Mouse (Mus musculus): Measurements from ENCODE around the gene Impg1. TPM values are rescaled to one million over a fixed set of nuclear protein-coding genes. Genes with fewer than 3 reads are reported as not detected.

Gene Impg1
- polyA plus RNA-seq, 1 experiment = not detected

DNA sequence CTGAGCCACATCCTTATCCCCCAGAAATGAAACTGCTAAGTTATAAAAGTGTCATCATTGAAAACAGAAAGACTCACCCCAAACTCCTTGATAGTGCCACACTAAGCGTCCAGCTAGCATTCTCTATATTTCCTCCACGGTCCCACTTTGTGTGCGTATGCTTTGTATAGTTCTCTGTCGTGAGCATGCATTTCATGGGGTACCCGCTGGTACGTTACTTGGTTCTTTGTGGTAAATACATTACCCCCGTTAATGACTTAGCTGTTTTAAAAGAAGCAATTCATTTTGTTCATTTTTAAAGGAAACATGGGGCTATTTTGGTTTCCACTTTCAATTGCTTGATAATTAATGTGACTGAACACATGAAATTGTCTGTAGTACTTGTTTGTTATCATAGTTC is 178.4 kb downstream of the Impg1 start:
- H3K36me3 ChIP-seq (ENCODE audit: control insufficient read depth, insufficient read depth, low read length) = peaks cover 24% of the 10 kb centered on the region
- TF ChIP-seq CTCF (conservative IDR thresholded peaks at IDR 0.05; ENCODE audit: insufficient read depth, insufficient read length, low read depth, low read length) (no peak), POLR2A (IDR thresholded peaks at IDR 0.05; ENCODE audit: low read depth, low read length) (no peak)
- no peaks in the 10 kb centered on the region for H3K27me3 ChIP-seq (replicated peaks; ENCODE audit: control insufficient read depth, insufficient read depth, low read length)
- H3K4me3 ChIP-seq (ENCODE audit: insufficient read depth, low read depth, low read length) = no peak overlapping the region
- 93% methylated on average over 7 of the region's 7 CpGs for WGBS
- H3K27ac ChIP-seq (ENCODE audit: insufficient read depth, low read depth, low read length) = no peak overlapping the region
- DNase-seq = no peak
- no peaks in the 10 kb centered on the region for H3K4me1 ChIP-seq (ENCODE audit: control insufficient read depth, insufficient read depth, low read length)

DNA sequence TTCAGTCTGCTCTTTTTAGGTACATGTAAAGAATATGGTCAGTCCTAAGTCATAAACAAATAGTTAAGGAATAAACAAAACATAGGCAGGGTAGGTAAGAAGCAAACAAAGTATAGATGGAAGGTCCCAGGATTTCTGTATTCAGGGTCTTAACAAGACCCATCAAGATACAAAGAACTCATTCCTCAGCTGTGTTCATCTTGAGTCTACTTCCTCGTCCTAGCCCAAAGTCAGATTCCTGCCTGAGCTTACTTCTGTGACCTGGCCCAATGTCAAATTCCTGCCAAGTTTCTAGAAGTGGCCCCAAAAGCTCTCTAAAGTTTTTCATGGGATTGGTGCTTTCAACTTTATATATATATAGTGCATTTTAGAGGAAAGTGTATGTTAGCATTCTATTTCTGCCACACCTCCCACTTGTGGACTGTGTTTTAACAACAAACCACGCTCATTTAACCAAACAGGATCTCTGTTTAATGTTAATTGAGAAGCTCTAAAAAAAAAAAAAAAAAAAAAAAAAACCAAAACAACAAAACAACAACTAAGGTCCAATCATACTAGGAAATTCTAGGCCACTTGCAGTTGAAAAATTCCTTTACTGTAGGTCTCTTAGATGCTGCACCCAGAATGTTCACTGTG is 180.6 kb downstream of the Impg1 start:
- DNase-seq = no peak
- peaks cover 24% of the 10 kb centered on the region for H3K36me3 ChIP-seq (ENCODE audit: control insufficient read depth, insufficient read depth, low read length)
- WGBS = 88% methylated on average over 2 of the region's 2 CpGs

DNA sequence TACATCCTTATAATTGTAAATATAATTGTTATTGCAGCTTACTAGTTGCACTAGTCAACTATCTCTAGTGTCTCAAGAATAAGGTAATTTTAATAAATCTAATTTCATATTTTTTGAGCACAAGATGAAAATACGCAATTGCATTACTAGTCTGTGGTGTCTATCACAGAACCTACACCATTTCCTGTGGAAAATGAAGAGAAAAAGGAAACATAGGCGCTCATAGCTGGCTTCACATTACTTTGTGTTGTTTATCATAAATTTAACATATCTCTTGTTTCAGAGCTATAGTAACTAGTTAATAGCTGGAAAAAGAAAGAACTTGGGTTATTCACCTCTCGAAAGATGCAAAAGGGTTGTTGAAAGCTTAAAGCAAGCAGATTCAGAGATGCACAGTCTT is 182.9 kb downstream of the Impg1 start:
- no peak for DNase-seq
- Histone ChIP-seq H3K27ac (ENCODE audit: insufficient read depth, low read depth, low read length) (no peak overlapping the region), H3K4me3 (ENCODE audit: insufficient read depth, low read depth, low read length) (no peak overlapping the region), H3K27me3 (replicated peaks; ENCODE audit: control insufficient read depth, insufficient read depth, low read length) (no peaks in the 10 kb centered on the region; the same call in 1 of the 2 replicates), H3K36me3 (ENCODE audit: control insufficient read depth, insufficient read depth, low read length) (peaks cover 23% of the 10 kb centered on the region), H3K4me1 (ENCODE audit: control insufficient read depth, insufficient read depth, low read length) (no peaks in the 10 kb centered on the region)
- TF ChIP-seq POLR2A (IDR thresholded peaks at IDR 0.05; ENCODE audit: low read depth, low read length) (no peak), CTCF (conservative IDR thresholded peaks at IDR 0.05; ENCODE audit: insufficient read depth, insufficient read length, low read depth, low read length) (no peak)
- WGBS = 98% methylated on average over 3 of the region's 3 CpGs

More for the DNA sequence above, 180.6 kb downstream of the Impg1 start:
- H3K27me3 ChIP-seq (replicated peaks; ENCODE audit: control insufficient read depth, insufficient read depth, low read length) = no peaks in the 10 kb centered on the region; the same call in 1 of the 2 replicates
- H3K4me1 ChIP-seq (ENCODE audit: control insufficient read depth, insufficient read depth, low read length) = no peaks in the 10 kb centered on the region
- no peak overlapping the region for H3K4me3 ChIP-seq (ENCODE audit: insufficient read depth, low read depth, low read length)
- H3K27ac ChIP-seq (ENCODE audit: insufficient read depth, low read depth, low read length) = no peak overlapping the region
- TF ChIP-seq POLR2A (IDR thresholded peaks at IDR 0.05; ENCODE audit: low read depth, low read length) (no peak), CTCF (conservative IDR thresholded peaks at IDR 0.05; ENCODE audit: insufficient read depth, insufficient read length, low read depth, low read length) (no peak)

DNA sequence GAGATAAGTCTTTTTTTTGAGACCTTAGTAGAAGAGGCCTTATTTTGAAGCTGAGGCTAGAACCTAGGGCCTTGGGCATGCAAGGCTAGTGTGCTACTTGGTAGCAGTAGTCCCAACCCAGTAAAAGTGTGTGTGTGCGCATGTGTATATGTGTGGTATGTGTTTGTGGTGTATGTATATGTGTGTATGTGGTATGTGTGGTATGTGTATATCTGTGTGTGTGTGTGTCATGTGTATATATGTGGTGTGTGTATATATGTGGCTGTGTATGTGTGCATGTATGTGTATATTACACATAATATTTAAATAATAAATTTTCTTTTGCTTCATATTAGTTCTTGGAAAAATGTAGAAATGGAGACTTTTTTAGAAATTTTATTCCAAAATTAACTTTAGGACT is 184.6 kb downstream of the Impg1 start:
- no peak for TF ChIP-seq POLR2A (IDR thresholded peaks at IDR 0.05; ENCODE audit: low read depth, low read length)
- Histone ChIP-seq H3K27me3 (replicated peaks; ENCODE audit: control insufficient read depth, insufficient read depth, low read length) (no peaks in the 10 kb centered on the region; the same call in 1 of the 2 replicates), H3K4me1 (ENCODE audit: control insufficient read depth, insufficient read depth, low read length) (no peaks in the 10 kb centered on the region), H3K36me3 (ENCODE audit: control insufficient read depth, insufficient read depth, low read length) (peaks cover 18% of the 10 kb centered on the region), H3K27ac (ENCODE audit: insufficient read depth, low read depth, low read length) (no peak overlapping the region), H3K4me3 (ENCODE audit: insufficient read depth, low read depth, low read length) (no peak overlapping the region)
- no peak for DNase-seq
- 96% methylated on average over 1 of the region's 1 CpGs for whole genome bisulfite sequencing

DNA sequence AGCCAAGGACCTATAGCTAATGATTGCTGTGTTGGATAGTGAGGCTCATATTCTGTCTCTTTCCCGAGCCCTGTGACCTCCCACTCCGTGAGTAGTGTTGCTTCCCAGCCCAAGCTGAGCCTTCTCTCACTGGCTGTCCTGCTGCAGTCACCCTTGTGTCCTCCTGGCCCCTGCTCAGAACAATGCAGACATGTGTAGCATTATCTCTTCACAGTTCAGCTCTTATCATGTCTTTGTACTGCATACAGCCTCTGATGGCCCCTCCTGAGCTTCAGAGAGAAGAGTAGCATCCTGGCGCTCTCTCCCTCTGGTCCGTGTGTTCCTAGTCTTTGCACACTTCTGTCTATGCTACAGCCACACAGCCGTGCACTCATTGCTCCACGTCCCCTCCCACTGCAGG is 187.5 kb downstream of the Impg1 start:
- no peak overlapping the region for H3K27ac ChIP-seq (ENCODE audit: insufficient read depth, low read depth, low read length)
- no peak overlapping the region for H3K4me3 ChIP-seq (ENCODE audit: insufficient read depth, low read depth, low read length)
- no peaks in the 10 kb centered on the region for H3K4me1 ChIP-seq (ENCODE audit: control insufficient read depth, insufficient read depth, low read length)
- no peak for TF ChIP-seq POLR2A (IDR thresholded peaks at IDR 0.05; ENCODE audit: low read depth, low read length)
- TF ChIP-seq CTCF (conservative IDR thresholded peaks at IDR 0.05; ENCODE audit: insufficient read depth, insufficient read length, low read depth, low read length) = no peak
- WGBS = 87% methylated on average over 6 of the region's 6 CpGs
- no peaks in the 10 kb centered on the region; the same call in 1 of the 2 replicates for H3K27me3 ChIP-seq (replicated peaks; ENCODE audit: control insufficient read depth, insufficient read depth, low read length)
- DNase-seq = no peak
- peaks cover 13% of the 10 kb centered on the region for H3K36me3 ChIP-seq (ENCODE audit: control insufficient read depth, insufficient read depth, low read length)

DNA sequence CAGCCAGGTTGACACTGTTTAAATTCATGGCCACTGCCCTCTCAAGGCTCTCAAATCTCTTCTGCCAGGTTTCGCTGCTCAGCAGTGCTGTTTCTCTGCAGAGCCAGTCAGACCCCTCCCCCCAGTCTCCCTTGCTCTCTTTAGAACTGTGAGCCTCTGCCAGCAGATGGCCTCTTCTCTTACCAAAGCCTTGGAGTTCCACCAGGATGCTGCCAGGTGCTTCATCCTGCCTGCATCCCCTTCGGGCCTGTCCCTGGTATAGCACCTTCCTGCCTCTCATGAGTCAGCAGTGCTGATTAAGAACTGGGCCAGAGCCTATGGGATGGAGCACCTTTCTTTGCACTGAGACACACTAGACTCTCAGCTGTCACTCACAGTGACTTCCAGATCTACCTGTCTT is 188.1 kb downstream of the Impg1 start:
- DNase-seq = no peak
- Histone ChIP-seq H3K4me3 (ENCODE audit: insufficient read depth, low read depth, low read length) (no peak overlapping the region), H3K27me3 (replicated peaks; ENCODE audit: control insufficient read depth, insufficient read depth, low read length) (no peaks in the 10 kb centered on the region; the same call in 1 of the 2 replicates), H3K36me3 (ENCODE audit: control insufficient read depth, insufficient read depth, low read length) (peaks cover 15% of the 10 kb centered on the region), H3K27ac (ENCODE audit: insufficient read depth, low read depth, low read length) (no peak overlapping the region), H3K4me1 (ENCODE audit: control insufficient read depth, insufficient read depth, low read length) (no peaks in the 10 kb centered on the region)
- TF ChIP-seq POLR2A (IDR thresholded peaks at IDR 0.05; ENCODE audit: low read depth, low read length) (no peak), CTCF (conservative IDR thresholded peaks at IDR 0.05; ENCODE audit: insufficient read depth, insufficient read length, low read depth, low read length) (no peak)
- 67% methylated on average over 2 of the region's 2 CpGs for WGBS

DNA sequence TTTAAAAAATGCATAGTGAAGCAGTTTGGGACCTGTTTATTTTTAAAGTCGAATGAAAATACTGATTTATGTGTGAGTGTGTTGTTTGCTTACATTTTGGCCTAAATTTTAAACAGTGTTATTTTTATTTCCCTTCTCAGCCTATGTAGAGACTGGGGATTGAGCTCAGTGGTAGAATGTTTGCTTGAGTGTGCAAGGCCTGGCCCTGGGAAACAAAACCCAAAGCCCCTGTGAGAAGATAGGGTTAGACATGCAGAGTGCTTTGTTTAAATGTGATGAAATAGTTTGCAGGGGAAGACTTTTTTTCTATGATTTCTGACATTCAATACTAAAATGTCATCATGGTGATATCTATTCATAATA is 189.5 kb downstream of the Impg1 start:
- no peak for DNase-seq
- no peaks in the 10 kb centered on the region for H3K4me1 ChIP-seq (ENCODE audit: control insufficient read depth, insufficient read depth, low read length)
- peaks cover 14% of the 10 kb centered on the region for H3K36me3 ChIP-seq (ENCODE audit: control insufficient read depth, insufficient read depth, low read length)
- WGBS = 69% methylated on average over 1 of the region's 1 CpGs
- TF ChIP-seq POLR2A (IDR thresholded peaks at IDR 0.05; ENCODE audit: low read depth, low read length) (no peak), CTCF (conservative IDR thresholded peaks at IDR 0.05; ENCODE audit: insufficient read depth, insufficient read length, low read depth, low read length) (no peak)
- H3K4me3 ChIP-seq (ENCODE audit: insufficient read depth, low read depth, low read length) = no peak overlapping the region
- H3K27me3 ChIP-seq (replicated peaks; ENCODE audit: control insufficient read depth, insufficient read depth, low read length) = no peaks in the 10 kb centered on the region; the same call in 1 of the 2 replicates
- no peak overlapping the region for H3K27ac ChIP-seq (ENCODE audit: insufficient read depth, low read depth, low read length)
